Mouse (Mus musculus) forebrain, postnatal 0 days (tissue): Measurements from ENCODE around the gene Fndc3b. TPM values are rescaled to one million over a fixed set of nuclear protein-coding genes. Genes with fewer than 3 reads are reported as not detected.

Source experiments
- ATAC-seq: fragments of 200-750 bp; cut with Nextera tagmentation; 2 replicates; pipeline ENCODE4 v1.8.0; 2017; ENCODE audit warnings: mild to moderate bottlenecking, moderate library complexity
- DNase-seq: peaks from one replicate; pipeline ENCODE4 v3.0.0-alpha.2; 2015
- H3K27ac ChIP-seq: fragments of 300-500 bp; sonication (generic); 2 replicates; pipeline ENCODE4 v1.5.1; 2014; ENCODE audit warnings: low read depth, mild to moderate bottlenecking, antibody characterized with exemption, low read length, moderate library complexity, mixed read lengths
- H3K27me3 ChIP-seq: fragments of 300-500 bp; sonication (generic); 2 replicates; pipeline ENCODE4 v1.6.1; 2014; ENCODE audit warnings: mild to moderate bottlenecking, low read length, mixed read lengths; ENCODE audit not compliant: insufficient read depth
- H3K36me3 ChIP-seq: fragments of 300-500 bp; sonication (generic); 2 replicates; pipeline ENCODE4 v1.6.1; 2014; ENCODE audit warnings: mild to moderate bottlenecking, moderate library complexity; ENCODE audit not compliant: insufficient read depth
- H3K4me1 ChIP-seq: fragments of 300-500 bp; sonication (generic); 2 replicates; pipeline ENCODE4 v1.6.1; 2014; ENCODE audit warnings: antibody characterized with exemption; ENCODE audit not compliant: insufficient read depth
- H3K4me2 ChIP-seq: fragments of 300-500 bp; sonication (generic); 2 replicates; pipeline ENCODE4 v1.6.1; 2014; ENCODE audit warnings: low read depth, mild to moderate bottlenecking, moderate library complexity
- H3K4me3 ChIP-seq: fragments of 300-500 bp; sonication (generic); 2 replicates; pipeline ENCODE4 v1.5.1; 2014; ENCODE audit warnings: low read depth, low read length, mixed read lengths
- H3K9ac ChIP-seq: fragments of 300-500 bp; sonication (generic); 2 replicates; pipeline ENCODE4 v1.6.1; 2014; ENCODE audit warnings: mild to moderate bottlenecking
- H3K9me3 ChIP-seq: fragments of 300-500 bp; sonication (generic); 2 replicates; pipeline ENCODE4 v1.6.1; 2016; ENCODE audit warnings: low read length
- CTCF ChIP-seq: sonication (generic); IDR thresholded peaks from 2 replicates; pipeline ENCODE4 v1.5.1; 2016; ENCODE audit warnings: antibody characterized with exemption, control low read depth, low read depth
- WGBS: fragments of 180-500 bp; shearing (Covaris S2); extraction: QIAGEN DNeasy Blood & Tissue Kit; methylation state at CpG from one replicate; pipeline ENCODE4 v1.1.7; 2014; 5-methylcytosine and 5-hydroxymethylcytosine counted together
- polyA plus RNA-seq: library from polyadenylated mRNA; unstranded; fragments of >200 nt; fragmentation: Nextera tagmentation; extraction: Ambion mirVana; gene quantifications from 2 replicates; pipeline ENCODE4 v1.2.1, GENCODE M21; 2015
- total RNA-seq: library from RNA; depleted of rRNA; stranded (reverse); fragments of >200 nt; gene quantifications from 2 replicates; pipeline ENCODE4 v1.2.3, GENCODE M21; 2014

Fndc3b gene
- total and polyA plus RNA-seq, 2 experiments from 2014 or later: 5.7 to 18.3 TPM

DNA sequence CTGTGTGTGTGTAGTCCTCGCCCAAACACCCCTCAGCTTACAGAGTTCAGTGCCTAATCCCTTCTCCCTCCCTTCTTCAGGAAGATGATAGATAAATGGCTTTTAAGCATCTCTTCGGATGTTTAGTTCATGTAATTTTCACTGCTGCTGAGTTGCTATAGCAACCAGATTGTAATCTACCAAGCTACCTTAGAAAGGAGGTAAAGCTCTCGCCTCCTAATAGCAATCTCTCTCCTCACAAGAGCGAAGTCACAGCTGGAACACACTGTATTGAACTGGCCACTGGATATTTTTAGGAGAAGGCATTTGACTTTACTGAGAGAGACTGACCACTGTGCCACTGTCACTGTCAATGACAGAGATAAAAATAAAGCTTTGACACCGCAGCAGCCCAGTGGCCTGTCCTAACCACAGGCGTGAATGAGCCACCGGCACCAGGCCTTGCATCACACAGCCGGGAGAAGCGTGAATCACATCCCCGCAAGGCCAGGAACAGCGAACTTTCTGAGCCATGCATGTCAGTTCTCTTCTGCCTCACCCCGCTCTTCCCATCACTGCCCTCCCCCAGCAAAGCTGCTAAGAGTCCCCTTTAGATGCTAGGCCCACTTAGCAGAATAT lies 86.0 kb downstream of the Fndc3b start:
- no peaks in the 10 kb centered on the region for H3K27me3 ChIP-seq
- no peak overlapping the region for H3K4me2 ChIP-seq
- 65% methylated on average over 12 of the region's 12 CpGs for WGBS
- H3K4me1 ChIP-seq: no peaks in the 10 kb centered on the region; the same call in 1 of the 2 replicates
- no peak overlapping the region for H3K4me3 ChIP-seq
- ATAC-seq (peak; percentile 84), DNase-seq (peak; percentile 37)
- no peak overlapping the region for H3K9ac ChIP-seq
- H3K9me3 ChIP-seq: no peaks in the 10 kb centered on the region
- 0 out of 2 replicates have a peak, but pooled peaks cover 3% of the 10 kb centered on the region for H3K36me3 ChIP-seq
- TF ChIP-seq CTCF: no peak
- H3K27ac ChIP-seq: peak overlapping the region; percentile 57

DNA sequence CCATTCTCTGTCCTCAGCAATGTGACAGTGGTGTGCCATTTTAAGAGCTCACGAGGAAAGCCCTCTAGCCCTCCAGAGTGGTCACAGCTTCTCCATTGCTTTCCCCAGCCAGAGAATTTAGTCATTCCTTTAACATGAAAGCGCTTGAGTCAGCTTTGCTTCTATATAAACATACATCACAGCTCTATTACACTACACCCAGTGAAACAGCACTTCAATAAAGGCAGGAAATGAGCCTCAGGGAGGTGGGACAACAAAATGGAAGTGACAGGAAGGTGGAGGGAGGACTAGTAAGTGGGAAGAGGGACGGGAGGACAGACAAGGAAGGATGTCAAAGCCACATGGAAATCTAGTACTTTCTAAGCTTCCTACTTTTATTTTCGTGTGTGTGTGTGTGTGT lies 88.7 kb downstream of the Fndc3b start:
- 64% methylated on average over 4 of the region's 4 CpGs for WGBS
- Histone ChIP-seq H3K27me3 (no peaks in the 10 kb centered on the region), H3K36me3 (no peaks in the 10 kb centered on the region)

DNA sequence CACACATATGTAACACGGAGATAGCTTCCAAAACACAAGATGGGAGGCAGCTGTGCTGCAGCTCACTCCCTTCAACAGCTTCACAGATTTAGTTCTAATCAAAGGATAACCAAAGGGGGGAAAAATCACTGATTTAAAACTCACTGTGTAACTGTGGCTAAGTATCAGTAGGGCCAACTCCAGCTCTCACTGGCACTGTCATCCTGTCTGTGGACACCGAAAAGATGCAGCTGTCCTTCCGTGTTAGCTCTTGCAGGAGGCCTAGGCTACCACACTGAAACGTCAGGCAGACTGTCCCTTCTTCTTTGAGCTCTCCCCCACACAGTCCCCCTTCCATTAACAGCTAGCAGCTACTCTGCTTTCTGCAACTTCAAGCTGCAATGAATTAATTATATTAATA lies 89.9 kb downstream of the Fndc3b start:
- H3K36me3 ChIP-seq: no peaks in the 10 kb centered on the region
- DNase-seq: no peak
- no peak overlapping the region for H3K27ac ChIP-seq
- WGBS: 80% methylated on average over 4 of the region's 4 CpGs
- H3K9me3 ChIP-seq: no peaks in the 10 kb centered on the region
- no peak for ATAC-seq
- no peak overlapping the region for H3K4me2 ChIP-seq
- H3K4me1 ChIP-seq: no peaks in the 10 kb centered on the region; the same call in 1 of the 2 replicates
- no peak overlapping the region for H3K9ac ChIP-seq
- H3K27me3 ChIP-seq: no peaks in the 10 kb centered on the region
- no peak for TF ChIP-seq CTCF
- H3K4me3 ChIP-seq: no peak overlapping the region

More for the DNA sequence above, 88.7 kb downstream of the Fndc3b start:
- Histone ChIP-seq H3K9me3 (no peaks in the 10 kb centered on the region), H3K9ac (no peak overlapping the region), H3K27ac (no peak overlapping the region), H3K4me2 (no peak overlapping the region), H3K4me3 (no peak overlapping the region), H3K4me1 (no peaks in the 10 kb centered on the region; the same call in 1 of the 2 replicates)
- TF ChIP-seq CTCF: no peak
- DNase-seq (no peak), ATAC-seq (no peak)

DNA sequence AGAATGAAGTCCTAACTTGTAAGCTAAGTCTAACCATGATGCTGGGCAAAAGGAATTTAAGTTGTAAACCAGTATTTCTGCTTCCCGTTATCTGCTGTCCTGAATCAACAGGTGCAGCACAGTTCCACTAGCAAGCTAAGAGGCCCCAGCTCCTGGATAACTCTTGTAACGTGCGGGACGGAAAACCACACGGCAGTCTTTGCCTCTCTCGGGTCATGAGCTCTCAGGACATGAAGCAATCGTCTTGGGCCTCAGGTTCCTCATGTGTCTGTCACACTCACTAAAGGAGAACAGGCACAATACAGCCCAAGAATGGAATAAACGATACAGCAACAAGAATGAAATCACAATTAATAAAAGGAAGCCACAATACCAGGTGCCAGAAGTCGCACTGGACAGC lies 93.4 kb downstream of the Fndc3b start:
- Histone ChIP-seq H3K27me3 (no peaks in the 10 kb centered on the region), H3K9ac (no peak overlapping the region), H3K4me1 (no peaks in the 10 kb centered on the region), H3K9me3 (no peaks in the 10 kb centered on the region), H3K4me3 (no peak overlapping the region), H3K27ac (no peak overlapping the region), H3K36me3 (no peaks in the 10 kb centered on the region), H3K4me2 (no peak overlapping the region)
- 87% methylated on average over 9 of the region's 9 CpGs for WGBS
- ATAC-seq (no peak), DNase-seq (no peak)
- TF ChIP-seq CTCF: no peak

DNA sequence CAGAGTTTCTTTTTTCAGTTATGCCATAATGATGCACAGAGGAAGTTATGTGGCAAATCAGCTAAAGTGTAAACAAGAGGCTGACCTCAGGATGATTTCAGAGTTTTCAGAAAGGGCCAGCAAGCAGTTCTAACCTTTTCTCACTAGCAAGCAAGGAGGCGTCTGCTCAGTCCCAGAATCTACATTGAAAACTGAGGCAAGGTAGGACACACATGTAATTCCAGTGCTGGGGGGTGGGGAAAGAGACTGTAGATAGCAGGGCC lies 93.9 kb downstream of the Fndc3b start:
- no peak for ATAC-seq

DNA sequence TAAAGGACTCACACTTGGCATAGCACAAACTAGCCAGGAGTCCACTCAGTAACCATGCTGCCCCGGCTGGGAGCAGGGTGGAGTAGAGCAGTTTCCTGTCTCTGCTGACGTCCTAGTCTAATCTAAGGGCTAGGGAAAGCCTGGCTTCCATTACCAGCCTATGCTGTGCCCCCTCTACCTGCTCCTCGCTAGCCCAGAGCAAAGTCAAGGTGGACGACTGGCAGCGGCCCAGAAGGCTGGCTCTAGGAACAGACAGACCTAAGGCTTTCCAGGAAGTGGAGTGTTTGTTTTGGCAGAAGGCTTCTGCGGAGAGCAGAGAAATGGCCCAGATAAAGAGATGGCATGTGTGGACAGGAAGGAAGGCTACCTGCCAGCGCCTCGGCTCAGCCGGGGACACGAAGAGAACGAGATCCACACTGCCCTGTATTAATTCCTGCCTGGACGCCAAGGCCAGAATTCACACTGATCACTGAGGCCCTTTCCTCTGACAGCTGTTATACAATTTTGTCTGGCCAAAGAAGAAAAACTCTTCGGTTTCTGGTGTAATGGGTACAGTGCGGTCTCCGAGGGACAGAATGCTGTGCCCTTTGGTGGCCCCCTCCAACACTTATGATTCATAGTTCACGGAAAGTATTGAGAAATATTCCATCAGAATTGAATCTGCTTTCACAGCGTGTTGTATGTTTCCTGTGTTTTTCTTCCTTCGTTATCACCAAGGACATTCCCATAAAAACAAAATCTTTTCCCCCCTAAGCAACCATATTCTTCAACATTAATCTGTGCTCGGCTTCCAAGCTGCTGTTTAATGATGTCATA lies 94.5 kb downstream of the Fndc3b start:
- no peak overlapping the region for H3K4me3 ChIP-seq
- ATAC-seq: no peak
- H3K4me2 ChIP-seq: no peak overlapping the region
- no peak overlapping the region for H3K27ac ChIP-seq
- H3K9me3 ChIP-seq: no peaks in the 10 kb centered on the region
- 71% methylated on average over 19 of the region's 19 CpGs for WGBS
- no peak for TF ChIP-seq CTCF
- H3K36me3 ChIP-seq: no peaks in the 10 kb centered on the region
- H3K4me1 ChIP-seq: no peaks in the 10 kb centered on the region
- DNase-seq: no peak
- no peak overlapping the region for H3K9ac ChIP-seq
- no peaks in the 10 kb centered on the region for H3K27me3 ChIP-seq

More for the DNA sequence above, 93.9 kb downstream of the Fndc3b start:
- Histone ChIP-seq H3K27ac (no peak overlapping the region), H3K36me3 (no peaks in the 10 kb centered on the region), H3K4me2 (no peak overlapping the region), H3K9me3 (no peaks in the 10 kb centered on the region), H3K4me1 (no peaks in the 10 kb centered on the region), H3K27me3 (no peaks in the 10 kb centered on the region), H3K4me3 (no peak overlapping the region), H3K9ac (no peak overlapping the region)
- no peak for DNase-seq
- no peak for TF ChIP-seq CTCF
- 69% methylated on average over 1 of the region's 1 CpGs for WGBS

DNA sequence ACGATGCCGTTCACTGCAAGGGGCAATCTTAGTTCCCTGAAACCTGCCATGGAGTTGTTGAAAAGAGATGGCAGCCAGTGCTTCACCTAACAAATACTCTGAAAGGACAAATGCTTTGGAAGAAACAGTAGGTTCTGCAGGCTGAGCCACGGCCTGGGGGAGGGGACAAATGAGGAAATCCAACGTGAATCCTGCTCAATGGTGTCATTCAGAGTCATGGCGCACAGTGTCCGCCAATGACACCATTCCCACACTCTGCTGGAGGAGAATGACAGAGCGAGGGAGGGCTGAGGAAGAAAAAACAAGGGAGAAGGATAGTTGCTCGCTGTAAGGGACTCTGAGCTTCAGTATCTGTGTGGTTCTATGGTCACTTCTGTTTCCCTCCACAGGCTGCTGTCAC lies 95.6 kb downstream of the Fndc3b start:
- no peaks in the 10 kb centered on the region for H3K27me3 ChIP-seq
- no peaks in the 10 kb centered on the region for H3K9me3 ChIP-seq
- DNase-seq (no peak), ATAC-seq (peak; percentile 40)
- no peak overlapping the region for H3K27ac ChIP-seq
- no peak overlapping the region for H3K4me3 ChIP-seq
- no peak overlapping the region for H3K4me2 ChIP-seq
- H3K9ac ChIP-seq: no peak overlapping the region
- no peaks in the 10 kb centered on the region for H3K36me3 ChIP-seq
- H3K4me1 ChIP-seq: no peaks in the 10 kb centered on the region
- TF ChIP-seq CTCF: no peak
- 42% methylated on average over 8 of the region's 8 CpGs for WGBS
